Mouse (Mus musculus) central nervous system, embryonic 18 days (tissue): ENCODE measurements around the gene Slu7. TPM values are rescaled to one million over a fixed set of nuclear protein-coding genes. Genes with fewer than 3 reads are reported as not detected.

Source experiments
- polyA plus RNA-seq: library from polyadenylated mRNA; depleted of rRNA; stranded (reverse); fragments of >200 nt; gene quantifications from 2 replicates; pipeline ENCODE4 v1.2.3, GENCODE M21; 2012; rRNA removed

Gene Slu7
- 12.7 and 13.4 TPM in 2 replicates for polyA plus RNA-seq

GRCm38 (mm10) chr11:43433254-43434023 is at the start of gene Slu7:
Slu7 (plus strand) TSS chr11:43433744.

GRCm38 (mm10) chr11:43425824-43426413 is 7.6 kb upstream of the Slu7 start, which contains the start of gene Pttg1:
Pttg1 (minus strand) TSS chr11:43426251.

GRCm38 (mm10) chr11:43474225-43474774 is 40.8 kb downstream of the Slu7 start, which contains the start of gene C1qtnf2:
C1qtnf2 (plus strand) TSS chr11:43474276.

Other genes with a start within 250 kb of the Slu7 start
- gene Pttg1, start 7.5 kb upstream of the Slu7 start, polyA plus RNA-seq = 36.8 and 42.0 TPM in 2 replicates
- gene C1qtnf2, start 40.5 kb downstream of the Slu7 start, polyA plus RNA-seq = 11.7 and 13.6 TPM in 2 replicates
- gene Ccnjl, start 95.0 kb downstream of the Slu7 start, polyA plus RNA-seq = 3.0 TPM in 2 replicates
- gene 4933415A04Rik, start 153.3 kb downstream of the Slu7 start, polyA plus RNA-seq = 0.44 and 0.56 TPM in 2 replicates
- not detected in 2 replicates for gene Fabp6, start 167.8 kb downstream of the Slu7 start, polyA plus RNA-seq
- 37.6 and 39.1 TPM in 2 replicates for gene Pwwp2a, start 248.3 kb downstream of the Slu7 start, polyA plus RNA-seq